Mouse (Mus musculus) ES-E14 (cell line): ENCODE measurements around the gene Cfb. TPM values are rescaled to one million over a fixed set of nuclear protein-coding genes. Genes with fewer than 3 reads are reported as not detected.

Source experiments
- DNase-seq: peaks from one replicate; pipeline ENCODE4 v3.0.0-alpha.2; 2013; ENCODE audit warnings: low read depth, low spot score
- H3K27ac ChIP-seq: 2 replicates; pipeline ENCODE4 v1.5.1; 2012; ENCODE audit warnings: low read depth, mild to moderate bottlenecking, low read length, moderate library complexity, mixed read lengths; ENCODE audit not compliant: poor library complexity, insufficient read depth, severe bottlenecking
- H3K36me3 ChIP-seq: 2 replicates; pipeline ENCODE4 v1.6.1; 2012; ENCODE audit warnings: mild to moderate bottlenecking, low read length, moderate library complexity, mixed read lengths; ENCODE audit not compliant: control insufficient read depth, poor library complexity, insufficient read depth, severe bottlenecking
- H3K4me1 ChIP-seq, 2 experiments: fragments of 150-350 bp in 1 of 2; sonication (generic) in 1 of 2; 2 replicates each; pipeline ENCODE4 v1.6.1; 2012; ENCODE audit warnings: low read length in 2 of 2, mild to moderate bottlenecking in 1 of 2, mixed read lengths in 1 of 2; ENCODE audit not compliant: control insufficient read depth in 2 of 2, insufficient read depth in 2 of 2, poor library complexity in 1 of 2
- H3K4me3 ChIP-seq, 2 experiments: fragments of 150-350 bp in 1 of 2; sonication (generic) in 1 of 2; 2 replicates each; pipeline ENCODE4 v1.5.1; 2012; ENCODE audit warnings: low read length in 2 of 2, low read depth in 1 of 2, mild to moderate bottlenecking in 1 of 2, mixed read lengths in 1 of 2; ENCODE audit not compliant: insufficient read depth in 1 of 2, poor library complexity in 1 of 2, severe bottlenecking in 1 of 2
- H3K9ac ChIP-seq: 2 replicates; pipeline ENCODE4 v1.6.1; 2012; ENCODE audit warnings: low read depth, mild to moderate bottlenecking, low read length, mixed read lengths; ENCODE audit not compliant: poor library complexity, insufficient read depth, severe bottlenecking
- H3K9me3 ChIP-seq: fragments of 150-350 bp; sonication (generic); 2 replicates; pipeline ENCODE4 v1.6.1; 2012; ENCODE audit warnings: low read depth, mild to moderate bottlenecking, low read length; ENCODE audit not compliant: control insufficient read depth, insufficient read depth
- CHD2 ChIP-seq: IDR thresholded peaks from 2 replicates; pipeline ENCODE4 v1.6.1; 2014; ENCODE audit warnings: mild to moderate bottlenecking, low read depth, low read length, inconsistent platforms
- HCFC1 ChIP-seq: IDR thresholded peaks from 2 replicates; pipeline ENCODE4 v1.6.1; 2012; ENCODE audit warnings: low read length, inconsistent platforms, borderline replicate concordance; ENCODE audit not compliant: insufficient read depth
- MAFK ChIP-seq: IDR thresholded peaks from 2 replicates; pipeline ENCODE4 v1.6.1; 2014; ENCODE audit warnings: mild to moderate bottlenecking, low read depth, low read length, inconsistent platforms; ENCODE audit not compliant: insufficient read depth
- ZC3H11A ChIP-seq: IDR thresholded peaks from 2 replicates; pipeline ENCODE4 v1.6.1; 2012; ENCODE audit warnings: low read depth, mild to moderate bottlenecking, inconsistent platforms, low read length, borderline replicate concordance
- ZNF384 ChIP-seq: IDR thresholded peaks from 2 replicates; pipeline ENCODE4 v1.6.1; 2012; ENCODE audit warnings: low read depth, low read length, inconsistent platforms
- in situ Hi-C, 2 experiments: fragments of 600-800 bp; cut with MboI; formaldehyde crosslinking; loops; one replicate each; pipeline ENCODE4 v1.15.1; 2025; ENCODE audit warnings: low sequenced_read_pairs in 2 of 2, inconsistent platforms in 1 of 2; ENCODE audit not compliant: unreplicated experiment in 2 of 2
- total RNA-seq: library from RNA; depleted of rRNA; stranded (reverse); fragments of 300-350 nt; gene quantifications from 2 replicates; pipeline ENCODE4 v1.2.3, GENCODE M21; 2012

The Cfb gene
- total RNA-seq, 1 experiment = 0.18 TPM

DNA sequence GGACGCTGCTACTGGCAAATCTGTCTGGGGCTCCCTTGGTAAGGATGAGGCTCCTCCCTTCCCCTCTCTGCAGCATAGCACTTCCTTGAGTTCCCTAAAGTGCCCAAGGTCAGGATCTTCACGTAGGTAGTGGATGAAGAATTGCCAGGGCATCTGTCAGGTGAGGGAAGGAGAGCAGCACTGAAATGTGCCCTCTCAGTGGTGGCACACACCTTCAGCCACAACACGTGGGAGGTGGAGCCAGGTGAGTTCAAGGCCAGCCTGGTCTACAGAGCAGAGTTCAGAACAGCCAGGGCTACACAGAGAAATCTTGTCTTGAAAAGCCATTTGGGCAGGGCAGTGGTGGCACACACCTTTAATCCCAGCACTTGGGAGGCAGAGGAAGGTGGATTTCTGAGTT, 7.6 kb downstream of the Cfb start:
- TF ChIP-seq ZC3H11A = no peak
- TF ChIP-seq ZNF384 = no peak
- TF ChIP-seq MAFK = no peak
- TF ChIP-seq HCFC1 = no peak
- no peak for TF ChIP-seq CHD2
- Histone ChIP-seq H3K4me1 (peaks cover 0 to 7% of the 10 kb centered on the region in 2 experiments; a peak in 2 of 4 replicates), H3K36me3 (peaks cover 40% of the 10 kb centered on the region), H3K27ac (no peak overlapping the region), H3K9ac (no peak overlapping the region), H3K4me3 (no peak overlapping the region), H3K9me3 (no peaks in the 10 kb centered on the region)
- in situ Hi-C loops = no loop called here
- no peak for DNase-seq

DNA sequence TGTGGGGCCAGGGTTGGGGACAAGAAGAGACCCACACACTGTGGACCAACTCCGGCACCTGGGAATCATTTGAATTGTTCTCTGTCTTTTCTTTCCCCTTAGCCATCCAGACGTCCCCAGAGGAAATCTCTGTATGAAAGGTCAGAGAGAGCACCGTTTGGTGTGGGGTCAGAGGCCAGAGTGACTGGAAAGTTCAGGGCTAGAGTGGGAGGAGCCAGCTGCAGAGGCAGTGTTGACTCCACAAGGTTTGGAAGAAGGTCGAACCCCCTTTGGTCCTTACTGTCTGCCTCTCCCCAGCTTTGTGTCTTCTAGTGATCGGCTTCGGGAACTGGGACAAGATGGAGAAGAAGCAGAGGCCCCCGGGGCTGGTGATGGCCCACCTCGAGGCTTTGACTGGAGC, 8.8 kb downstream of the Cfb start:
- peaks cover 40% of the 10 kb centered on the region for H3K36me3 ChIP-seq
- DNase-seq = no peak
- H3K4me1 ChIP-seq = peaks cover 0 to 7% of the 10 kb centered on the region in 2 experiments; a peak in 3 of 4 replicates
- H3K27ac ChIP-seq = no peak overlapping the region
- TF ChIP-seq ZC3H11A (no peak), ZNF384 (no peak), HCFC1 (no peak), CHD2 (no peak), MAFK (no peak)
- H3K9me3 ChIP-seq = no peaks in the 10 kb centered on the region
- H3K9ac ChIP-seq = no peak overlapping the region
- in situ Hi-C loops = no loop called here
- no peak overlapping the region for H3K4me3 ChIP-seq

DNA sequence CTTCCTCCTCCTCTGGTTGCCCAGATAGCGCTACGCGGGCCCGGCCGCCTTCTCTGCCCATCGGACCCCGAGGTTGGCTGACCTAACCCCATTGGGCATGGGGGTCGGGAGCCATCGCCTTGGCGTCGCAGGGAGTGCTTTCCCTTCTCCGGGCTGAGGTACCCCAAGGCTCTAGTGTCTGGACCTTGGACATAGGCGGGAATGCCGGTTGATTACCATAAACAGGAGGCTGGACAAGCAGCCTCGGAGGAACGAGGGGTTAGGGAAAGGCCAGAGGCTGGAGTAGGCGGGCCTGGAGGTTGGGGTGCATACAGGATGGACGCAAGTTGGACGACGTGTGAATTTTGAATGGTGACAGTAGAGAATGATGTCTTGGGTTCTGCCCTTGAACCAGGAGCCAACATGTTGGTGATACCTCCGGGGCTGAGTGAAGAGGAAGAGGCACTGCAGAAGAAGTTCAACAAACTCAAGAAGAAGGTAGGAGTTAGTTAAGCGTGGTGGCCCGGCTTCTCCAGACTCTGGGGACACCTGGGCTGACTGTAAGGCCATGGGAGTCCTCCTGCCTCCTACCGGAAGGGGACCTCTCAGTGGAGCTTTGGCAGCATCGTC, 11.7 kb downstream of the Cfb start:
- no peak for DNase-seq
- in situ Hi-C loops = no loop called here
- Histone ChIP-seq H3K4me3 (peak overlapping the region; percentile 92), H3K27ac (peak overlapping the region; percentile 59), H3K36me3 (peaks cover 34% of the 10 kb centered on the region), H3K9me3 (no peaks in the 10 kb centered on the region), H3K9ac (peak overlapping the region; percentile 94), H3K4me1 (peaks cover 0 to 4% of the 10 kb centered on the region in 2 experiments; a peak in 2 of 4 replicates)
- no peak for TF ChIP-seq ZNF384
- no peak for TF ChIP-seq CHD2
- TF ChIP-seq HCFC1 = no peak
- TF ChIP-seq ZC3H11A = no peak
- TF ChIP-seq MAFK = no peak

DNA sequence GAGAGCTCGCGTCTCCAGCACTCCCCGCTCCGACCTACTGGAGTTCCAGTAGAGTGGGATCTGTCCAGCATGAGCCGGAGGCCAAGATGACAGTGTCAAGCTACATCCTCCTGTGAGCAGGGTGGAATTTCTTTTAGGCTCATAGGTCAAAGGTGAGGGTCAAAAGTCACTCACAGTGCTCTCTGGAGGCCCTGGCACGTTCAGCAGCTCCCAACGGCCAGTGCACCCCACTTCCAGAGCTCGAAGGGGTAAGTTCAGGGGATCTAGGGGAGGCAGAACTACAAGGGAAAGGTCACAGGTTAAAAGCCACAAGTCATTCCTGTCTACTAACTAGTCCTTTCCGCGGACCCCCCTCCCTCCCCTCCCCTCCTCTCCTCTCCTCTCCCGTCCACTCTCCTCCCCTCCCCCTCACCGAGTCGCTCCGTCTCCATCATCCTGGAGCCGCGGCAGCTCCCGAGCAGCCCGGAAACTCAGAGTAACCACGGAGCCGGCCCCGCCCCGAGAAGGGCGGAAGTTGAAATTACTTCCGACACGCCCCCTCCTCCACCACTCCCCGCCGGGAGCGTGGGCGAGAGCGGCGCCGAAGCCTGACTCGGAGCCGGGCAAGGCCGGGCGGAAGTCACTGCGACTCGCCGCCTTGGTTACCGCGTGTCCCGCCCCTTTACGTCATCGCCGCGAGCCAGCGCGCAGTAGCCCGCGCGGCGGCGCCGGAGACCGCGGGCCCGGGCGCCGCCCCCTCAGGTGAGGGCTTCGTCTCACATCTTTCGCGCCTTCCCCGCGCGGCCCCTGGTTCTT, 12.4 kb downstream of the Cfb start, which contains the start of the genes Skiv2l and Nelfe:
Gene Skiv2l, minus strand, starts transcription at position 489 of the 795 bp plus-strand sequence.
Gene Nelfe, plus strand, starts transcription at position 670 of the 795 bp plus-strand sequence.
- H3K4me3 ChIP-seq = peak within 1 kb of the TSS; percentile 92
- H3K9me3 ChIP-seq = no peaks in the 10 kb centered on the region
- in situ Hi-C loops = no loop called here
- H3K36me3 ChIP-seq = peaks cover 32% of the 10 kb centered on the region
- peaks cover 0 to 4% of the 10 kb centered on the region in 2 experiments; a peak in 2 of 4 replicates for H3K4me1 ChIP-seq
- peak within 1 kb of the TSS; percentile 94 for H3K9ac ChIP-seq
- DNase-seq = peak; percentile 94
- H3K27ac ChIP-seq = peak within 1 kb of the TSS; percentile 59
- TF ChIP-seq MAFK = no peak
- TF ChIP-seq ZC3H11A = no peak
- TF ChIP-seq ZNF384 = no peak
- 0 out of 2 replicates have a peak, but pooled peaks have one; percentile 39 for TF ChIP-seq CHD2
- TF ChIP-seq HCFC1 = peak; percentile 92
